Mouse (Mus musculus) lung, adult 2 months (tissue): ENCODE measurements at regions not wholly inside any gene's neighbourhood (a gene's known extent, or its start where the extent isn't known, plus 50 kb on each side); places are given as distances from the start of the nearest gene placed in this dataset.

ENCODE experiments used
- DNase-seq: peaks from one replicate; pipeline ENCODE4 v3.0.0; 2022
- H3K4me1 ChIP-seq: fragments of 200-500 bp; 2 replicates; pipeline ENCODE4 v1.6.1; 2011; ENCODE audit warnings: low read length; ENCODE audit not compliant: control insufficient read depth, insufficient read depth
- H3K4me3 ChIP-seq: fragments of 200-500 bp; replicated peaks from 2 replicates; pipeline ENCODE3; 2011; ENCODE audit warnings: low read depth, mild to moderate bottlenecking, control low read depth, low read length; ENCODE audit errors: extremely low read depth
- CTCF ChIP-seq: fragments of 200-500 bp; IDR thresholded peaks from 2 replicates; pipeline ENCODE4 v1.5.1; 2011; ENCODE audit warnings: mild to moderate bottlenecking, low read length, control low read depth; ENCODE audit not compliant: insufficient read depth
- POLR2A ChIP-seq: fragments of 200-500 bp; IDR thresholded peaks from 2 replicates; pipeline ENCODE4 v1.6.1; 2011; ENCODE audit warnings: low read depth, mild to moderate bottlenecking, control low read depth, low read length, borderline replicate concordance; ENCODE audit errors: extremely low read depth
- WGBS: fragments of 180-500 bp; shearing (Covaris S2); methylation state at CpG from one replicate; pipeline ENCODE4 v1.1.7; 2018; 5-methylcytosine and 5-hydroxymethylcytosine counted together

GRCm38 (mm10) chr1:128875289-128875688, 283.2 kb upstream of the Cxcr4 start:
- WGBS, result 9% methylated on average over 8 of the region's 8 CpGs
- H3K4me3 ChIP-seq, result no peak overlapping the region
- DNase-seq, result peak; percentile 10
- TF ChIP-seq CTCF (peak; percentile 71), POLR2A (no peak)
- H3K4me1 ChIP-seq, result no peaks in the 10 kb centered on the region

- no peak overlapping the region for H3K4me3 ChIP-seq
- DNase-seq, result no peak
- no peaks in the 10 kb centered on the region for H3K4me1 ChIP-seq
- 71% methylated on average over 11 of the region's 11 CpGs for WGBS
- TF ChIP-seq CTCF (no peak), POLR2A (no peak)
Observed at GRCm38 (mm10) chr1:128874190-128874589, 282.1 kb upstream of the Cxcr4 start.

GRCm38 (mm10) chr1:128868761-128869160, 276.7 kb upstream of the Cxcr4 start:
- H3K4me1 ChIP-seq, result no peaks in the 10 kb centered on the region
- DNase-seq, result no peak
- H3K4me3 ChIP-seq, result no peak overlapping the region
- WGBS, result 56% methylated on average over 3 of the region's 3 CpGs
- TF ChIP-seq POLR2A, result no peak
- TF ChIP-seq CTCF, result no peak

- no peak for DNase-seq
- Histone ChIP-seq H3K4me3 (no peak overlapping the region), H3K4me1 (no peaks in the 10 kb centered on the region)
- TF ChIP-seq CTCF (no peak), POLR2A (no peak)
- WGBS, result 30% methylated on average over 1 of the region's 1 CpGs
Observed at GRCm38 (mm10) chr1:128860537-128860936, 268.4 kb upstream of the Cxcr4 start.

- 44% methylated on average over 7 of the region's 7 CpGs for WGBS
- H3K4me1 ChIP-seq, result no peaks in the 10 kb centered on the region
- DNase-seq, result no peak
- TF ChIP-seq CTCF (no peak), POLR2A (no peak)
- H3K4me3 ChIP-seq, result no peak overlapping the region
Observed at GRCm38 (mm10) chr1:128860094-128860493, 268.0 kb upstream of the Cxcr4 start.

- no peak for TF ChIP-seq CTCF
- no peak for TF ChIP-seq POLR2A
- H3K4me1 ChIP-seq, result no peaks in the 10 kb centered on the region
- DNase-seq, result no peak
- 75% methylated on average over 2 of the region's 2 CpGs for WGBS
- no peak overlapping the region for H3K4me3 ChIP-seq
Observed at GRCm38 (mm10) chr1:128858661-128859060, 266.6 kb upstream of the Cxcr4 start.

GRCm38 (mm10) chr1:128856933-128857332, 264.8 kb upstream of the Cxcr4 start:
- no peak for DNase-seq
- TF ChIP-seq CTCF (no peak), POLR2A (no peak)
- Histone ChIP-seq H3K4me3 (no peak overlapping the region), H3K4me1 (no peaks in the 10 kb centered on the region)
- WGBS, result 62% methylated on average over 2 of the region's 2 CpGs

- no peak for DNase-seq
- Histone ChIP-seq H3K4me3 (no peak overlapping the region), H3K4me1 (no peaks in the 10 kb centered on the region)
- TF ChIP-seq CTCF (no peak), POLR2A (no peak)
- WGBS, result 71% methylated on average over 9 of the region's 9 CpGs
Observed at GRCm38 (mm10) chr1:128854649-128855048, 262.6 kb upstream of the Cxcr4 start.

- WGBS, result 80% methylated on average over 10 of the region's 10 CpGs
- TF ChIP-seq CTCF (no peak), POLR2A (no peak)
Observed at GRCm38 (mm10) chr1:128853286-128853685, 261.2 kb upstream of the Cxcr4 start.

GRCm38 (mm10) chr1:128837361-128837760, 245.3 kb upstream of the Cxcr4 start:
- DNase-seq, result no peak
- 91% methylated on average over 4 of the region's 4 CpGs for WGBS
- TF ChIP-seq CTCF (no peak), POLR2A (no peak)
- Histone ChIP-seq H3K4me1 (no peaks in the 10 kb centered on the region), H3K4me3 (no peak overlapping the region)

More at GRCm38 (mm10) chr1:128853286-128853685, 261.2 kb upstream of the Cxcr4 start:
- no peak for DNase-seq
- no peak overlapping the region for H3K4me3 ChIP-seq
- H3K4me1 ChIP-seq, result no peaks in the 10 kb centered on the region

- DNase-seq, result no peak
Observed at GRCm38 (mm10) chr1:128835510-128835909, 243.4 kb upstream of the Cxcr4 start.

More at GRCm38 (mm10) chr1:128835510-128835909, 243.4 kb upstream of the Cxcr4 start:
- Histone ChIP-seq H3K4me1 (peaks cover 3% of the 10 kb centered on the region; the same call in 1 of the 2 replicates), H3K4me3 (no peak overlapping the region)
- 86% methylated on average over 8 of the region's 8 CpGs for WGBS
- TF ChIP-seq POLR2A (no peak), CTCF (no peak)
